Comparison of ENCODE assay signal across 11 mouse cellular contexts in the genomic region with DNA sequence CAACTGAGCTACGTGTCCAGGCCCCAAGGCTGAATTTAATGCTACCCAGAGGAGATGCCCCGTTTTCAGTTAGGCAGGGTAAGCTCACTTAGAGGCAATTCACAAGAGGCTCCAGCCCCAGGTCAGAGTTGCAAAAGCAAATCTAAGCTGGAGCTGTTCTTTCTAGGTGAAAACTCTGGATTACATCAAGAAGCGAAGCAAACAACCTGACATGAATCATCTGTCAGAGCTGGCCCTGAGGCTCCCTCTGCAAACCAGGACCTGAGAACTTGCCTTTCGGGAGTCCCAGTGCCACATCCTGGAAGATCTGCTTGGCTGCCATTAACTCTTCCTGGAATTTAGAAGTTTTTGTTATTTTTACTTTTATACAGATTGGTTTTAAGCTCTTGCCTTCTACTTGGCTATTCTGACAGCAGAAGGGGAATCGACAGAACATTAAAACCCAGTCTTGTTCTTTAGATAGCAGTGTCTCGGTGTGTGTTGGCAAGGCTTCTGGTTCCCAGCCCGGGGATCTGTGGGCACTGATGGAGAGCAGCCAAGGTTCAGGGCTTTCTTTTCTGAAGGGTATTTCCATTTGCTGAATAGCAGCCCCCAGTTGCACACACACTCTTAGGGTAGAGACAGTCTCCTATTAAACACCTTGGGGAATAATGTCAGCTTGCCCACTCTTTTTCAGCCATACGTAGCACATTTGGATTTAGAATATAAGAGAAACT. TPM values are rescaled to one million over a fixed set of nuclear protein-coding genes. Genes with fewer than 3 reads are reported as not detected.
DNase-seq lines count a peak whose midpoint lies in the region; ATAC-seq and TF ChIP-seq lines count a peak whose summit lies in the region.
"Had no signal": no experiment of that assay in that cellular context is flagged by ENCODE, and none has a peak within 500 bp of the region (broad histone marks: within the 10 kb centered on the region; RNA-seq: fewer than 3 reads in every experiment).

No protein-coding gene starts in this region.

- H3K79me2 ChIP-seq in heart, adult 2 months (replicated peaks; ENCODE audit: control insufficient read depth, insufficient read depth, low read length) = no peaks in the 10 kb centered on the region

- H3K4me3 ChIP-seq in heart, adult 2 months = no peak overlapping the region
- H3K4me3 ChIP-seq in stomach, embryonic 15.5 days (replicated peaks) = no peak overlapping the region
- no peak overlapping the region for H3K4me3 ChIP-seq in stomach, postnatal 0 days (ENCODE audit: low read depth, low read length)
- no peak overlapping the region for H3K4me3 ChIP-seq in liver, postnatal 0 days (ENCODE audit: low read depth, low read length)
- H3K4me3 ChIP-seq: limb, embryonic 13.5 days had no signal

- H3K4me2 ChIP-seq in stomach, embryonic 15.5 days = no peak overlapping the region
- no peak overlapping the region for H3K4me2 ChIP-seq in stomach, postnatal 0 days (replicated peaks; ENCODE audit: low read depth)
- no peak overlapping the region for H3K4me2 ChIP-seq in liver, postnatal 0 days (ENCODE audit: low read depth, low read length)
- H3K4me2 ChIP-seq: limb, embryonic 13.5 days had no signal

- TF ChIP-seq POLR2A in heart, adult 2 months (IDR thresholded peaks at IDR 0.05; ENCODE audit: insufficient read depth, low read depth, low read length) = no peak

- no peaks in the 10 kb centered on the region for H3K9me3 ChIP-seq in stomach, embryonic 15.5 days
- H3K9me3 ChIP-seq in stomach, postnatal 0 days (ENCODE audit: control insufficient read depth, low read length) = no peaks in the 10 kb centered on the region
- H3K9me3 ChIP-seq in liver, postnatal 0 days (ENCODE audit: low read length) = no peaks in the 10 kb centered on the region
- H3K9me3 ChIP-seq: limb, embryonic 13.5 days had no signal

- peaks cover 5% of the 10 kb centered on the region for H3K36me3 ChIP-seq in heart, adult 2 months (ENCODE audit: control insufficient read depth, insufficient read depth, low read length)
- H3K36me3 ChIP-seq in stomach, embryonic 15.5 days = peaks cover 65% of the 10 kb centered on the region
- H3K36me3 ChIP-seq in stomach, postnatal 0 days (ENCODE audit: control insufficient read depth, insufficient read depth, low read length) = peaks cover 17% of the 10 kb centered on the region
- peaks cover 67% of the 10 kb centered on the region for H3K36me3 ChIP-seq in liver, postnatal 0 days (replicated peaks; ENCODE audit: insufficient read depth, low read length)

- TF ChIP-seq CTCF in heart, adult 2 months (IDR thresholded peaks at IDR 0.05) = no peak
- TF ChIP-seq CTCF in stomach, postnatal 0 days (IDR thresholded peaks at IDR 0.05; ENCODE audit: low read depth) = no peak
- no peak for TF ChIP-seq CTCF in liver, postnatal 0 days (IDR thresholded peaks at IDR 0.05; ENCODE audit: low read depth)

- no peaks in the 10 kb centered on the region for H3K27me3 ChIP-seq in heart, adult 2 months (ENCODE audit: control insufficient read depth, insufficient read depth, low read length)
- H3K27me3 ChIP-seq in stomach, embryonic 15.5 days (replicated peaks) = no peaks in the 10 kb centered on the region
- H3K27me3 ChIP-seq in stomach, postnatal 0 days (ENCODE audit: control insufficient read depth, insufficient read depth, low read length) = no peaks in the 10 kb centered on the region
- no peaks in the 10 kb centered on the region for H3K27me3 ChIP-seq in liver, postnatal 0 days (ENCODE audit: insufficient read depth, low read length)
- H3K27me3 ChIP-seq: limb, embryonic 13.5 days had no signal

- DNase-seq in heart, postnatal 4 days = peak; percentile 40
- no peak for DNase-seq in heart, adult 2 months
- no peak for DNase-seq in stomach, postnatal 0 days (ENCODE audit: low spot score)
- peak; percentile 68 for DNase-seq in fat pad, adult 2 months (ENCODE audit: extremely low read depth, low read depth, low spot score)
- no peak for DNase-seq in testis, postnatal 10 days (ENCODE audit: low spot score)
- no peak for DNase-seq in liver, postnatal 0 days
- DNase-seq: gastrocnemius, postnatal 36 days; kidney, adult 9 months; lung, postnatal 14 days had no signal

- TF ChIP-seq EP300 in heart, adult 2 months (IDR thresholded peaks at IDR 0.05; ENCODE audit: insufficient read depth, low read depth, low read length) = no peak
- TF ChIP-seq EP300 in stomach, postnatal 0 days (optimal IDR thresholded peaks at IDR 0.05) = no peak
- no peak for TF ChIP-seq EP300 in liver, postnatal 0 days (IDR thresholded peaks at IDR 0.05; ENCODE audit: low read depth)

- WGBS in heart, adult 2 months = 54% methylated on average over 8 of the region's 8 CpGs
- 64% methylated on average over 8 of the region's 8 CpGs for WGBS in stomach, embryonic 15.5 days
- 60% methylated on average over 8 of the region's 8 CpGs for WGBS in stomach, postnatal 0 days
- WGBS in liver, postnatal 0 days (ENCODE audit: insufficient replicate concordance) = 87% methylated on average over 8 of the region's 8 CpGs

- intact Hi-C loops in heart, adult 2 months (cut with DNase I) = no loop called here

- peaks cover 3% of the 10 kb centered on the region for H3K4me1 ChIP-seq in heart, adult 2 months (ENCODE audit: control insufficient read depth, insufficient read depth, low read length)
- no peaks in the 10 kb centered on the region for H3K4me1 ChIP-seq in stomach, embryonic 15.5 days
- no peaks in the 10 kb centered on the region for H3K4me1 ChIP-seq in stomach, postnatal 0 days (replicated peaks; ENCODE audit: control insufficient read depth, insufficient read depth)
- no peaks in the 10 kb centered on the region for H3K4me1 ChIP-seq in liver, postnatal 0 days (ENCODE audit: insufficient read depth)

- no peak for ATAC-seq in stomach, embryonic 15.5 days (ENCODE audit: insufficient read depth, low FRiP score, low read depth)
- no peak for ATAC-seq in stomach, postnatal 0 days (ENCODE audit: low FRiP score, low TSS enrichment)
- no peak for ATAC-seq in liver, postnatal 0 days

- H3K9ac ChIP-seq in heart, adult 2 months (ENCODE audit: low read depth, low read length) = no peak overlapping the region
- no peak overlapping the region for H3K9ac ChIP-seq in stomach, embryonic 15.5 days
- H3K9ac ChIP-seq in stomach, postnatal 0 days (ENCODE audit: low read length) = no peak overlapping the region
- H3K9ac ChIP-seq in liver, postnatal 0 days (replicated peaks) = no peak overlapping the region
- H3K9ac ChIP-seq: limb, embryonic 13.5 days had no signal

- no peak overlapping the region for H3K27ac ChIP-seq in heart, adult 2 months
- H3K27ac ChIP-seq in stomach, embryonic 15.5 days = 0 out of 2 replicates have a peak overlapping the region, but pooled peaks have one; percentile 26
- no peak overlapping the region for H3K27ac ChIP-seq in stomach, postnatal 0 days (replicated peaks)
- no peak overlapping the region for H3K27ac ChIP-seq in liver, postnatal 0 days (ENCODE audit: low read depth)
- H3K27ac ChIP-seq: limb, embryonic 13.5 days had no signal

RNA-seq across cellular contexts. Expression of gene Iqck, which starts 14.4 kb away (rescaled TPM):
- total RNA-seq in heart, postnatal 4 days (2021) = under 1 TPM; 0.41 to 0.76 TPM
- under 1 TPM; 0.29 to 0.32 TPM for total RNA-seq in heart, adult 2 months (2021)
- 0.70 and 0.88 TPM in 2 replicates for polyA plus RNA-seq in heart, adult 2 months (2012; rRNA removed)
- 2.0 and 2.1 TPM in 2 replicates for polyA plus RNA-seq in stomach, embryonic 15.5 days (2015; fragmentation: Nextera tagmentation; extraction: Ambion mirVana)
- 1.1 and 1.5 TPM in 2 replicates for polyA plus RNA-seq in stomach, postnatal 0 days (2015; fragmentation: Nextera tagmentation; extraction: Ambion mirVana)
- polyA plus RNA-seq in liver, postnatal 0 days (2015; fragmentation: Nextera tagmentation; extraction: Ambion mirVana) = 0.27 and 0.39 TPM in 2 replicates

RNA-seq across cellular contexts. Expression of gene Knop1, which starts 14.9 kb away (rescaled TPM):
- total RNA-seq in heart, postnatal 4 days (2021) = 10 to 100 TPM; 22.8 to 30.5 TPM
- 10 to 100 TPM; 13.7 to 14.0 TPM for total RNA-seq in heart, adult 2 months (2021)
- polyA plus RNA-seq in heart, adult 2 months (2012; rRNA removed) = 5.3 and 9.8 TPM in 2 replicates
- polyA plus RNA-seq in stomach, embryonic 15.5 days (2015; fragmentation: Nextera tagmentation; extraction: Ambion mirVana) = 88.7 and 91.4 TPM in 2 replicates
- polyA plus RNA-seq in stomach, postnatal 0 days (2015; fragmentation: Nextera tagmentation; extraction: Ambion mirVana) = 41.7 and 51.4 TPM in 2 replicates
- polyA plus RNA-seq in liver, postnatal 0 days (2015; fragmentation: Nextera tagmentation; extraction: Ambion mirVana) = 29.9 and 31.5 TPM in 2 replicates

Comparison
In these comparisons a context has a peak if more than half of its experiments do, and no peak if none do; other contexts are left out.
1. DNase-seq: peak in heart, postnatal 4 days (single experiment) and fat pad, adult 2 months (single experiment); none in heart, adult 2 months (0 of 2), stomach, postnatal 0 days (single experiment), testis, postnatal 10 days (single experiment) and liver, postnatal 0 days (single experiment).